Mouse (Mus musculus) retina, adult 2 months (tissue): ENCODE measurements at regions not wholly inside any gene's neighbourhood (a gene's known extent, or its start where the extent isn't known, plus 50 kb on each side); places are given as distances from the start of the nearest gene placed in this dataset.

Experiments used
- DNase-seq: peaks from one replicate; pipeline ENCODE4 v3.0.0-alpha.2; 2012; ENCODE audit warnings: low read depth, low spot score

GRCm38 (mm10) chr4:127756238-127756637, 214.5 kb downstream of the CK137956 start:
- DNase-seq: no peak

DNA sequence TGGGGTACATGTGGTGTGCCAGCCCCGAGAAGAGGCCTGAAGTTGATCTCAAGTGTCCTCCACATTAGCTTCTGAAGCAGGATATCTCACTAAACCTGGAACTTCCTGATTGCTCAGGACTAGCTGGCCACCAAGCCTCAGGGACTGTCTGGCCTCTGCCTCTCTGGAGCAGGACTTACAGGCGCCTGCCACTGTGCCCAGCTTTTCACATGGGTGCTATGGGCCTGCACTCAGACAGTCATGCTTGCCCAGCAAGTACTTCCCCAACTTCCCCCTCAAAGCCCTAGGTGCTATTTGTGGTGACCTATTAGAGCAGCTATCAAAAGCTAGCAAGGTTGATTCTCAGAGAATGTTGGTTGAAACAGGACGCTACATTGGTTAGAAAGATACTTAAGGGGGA, 220.0 kb downstream of the CK137956 start:
- no peak for DNase-seq

DNA sequence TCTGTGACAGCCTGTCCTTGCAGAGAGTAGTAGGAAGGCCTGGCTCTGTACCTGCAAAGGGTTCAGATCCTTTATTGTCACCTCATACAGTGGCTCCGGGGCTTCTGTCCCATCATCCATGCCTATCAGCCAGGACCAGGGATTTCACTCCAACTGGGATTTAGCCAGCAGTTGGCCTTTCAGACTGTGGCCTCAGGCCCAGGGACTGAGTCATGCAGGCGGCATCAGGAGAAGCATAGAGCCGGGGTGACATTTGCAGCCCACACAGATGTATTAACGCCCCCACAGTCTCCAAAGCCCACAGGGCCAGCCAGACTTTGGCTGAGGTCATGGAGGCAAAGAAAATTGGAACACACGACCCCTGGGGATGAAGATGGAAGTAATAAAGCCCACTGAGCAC, 222.9 kb downstream of the CK137956 start:
- DNase-seq: no peak

DNA sequence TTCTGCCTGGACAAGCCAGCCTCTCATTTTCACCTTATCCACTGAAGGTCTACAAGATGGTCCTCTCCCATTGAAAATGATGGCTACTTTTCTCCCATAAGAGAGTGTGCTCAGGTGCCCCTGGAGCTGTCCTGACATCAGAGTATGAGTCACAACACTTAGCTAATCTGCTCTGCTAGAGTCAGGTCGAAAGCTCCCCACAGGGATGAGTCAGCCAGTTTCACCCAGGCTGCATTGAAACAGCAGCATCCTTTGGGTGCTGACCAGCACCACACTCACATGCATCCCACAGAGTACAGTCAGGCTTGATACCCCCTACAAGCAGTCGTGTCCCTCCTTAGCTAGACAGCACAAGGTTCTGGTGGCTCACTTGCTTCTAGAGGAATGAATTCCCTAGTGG, 234.0 kb downstream of the CK137956 start:
- no peak for DNase-seq

- DNase-seq: no peak
These were observed 234.6 kb downstream of the CK137956 start for GRCm38 (mm10) chr4:127736151-127736550.

DNA sequence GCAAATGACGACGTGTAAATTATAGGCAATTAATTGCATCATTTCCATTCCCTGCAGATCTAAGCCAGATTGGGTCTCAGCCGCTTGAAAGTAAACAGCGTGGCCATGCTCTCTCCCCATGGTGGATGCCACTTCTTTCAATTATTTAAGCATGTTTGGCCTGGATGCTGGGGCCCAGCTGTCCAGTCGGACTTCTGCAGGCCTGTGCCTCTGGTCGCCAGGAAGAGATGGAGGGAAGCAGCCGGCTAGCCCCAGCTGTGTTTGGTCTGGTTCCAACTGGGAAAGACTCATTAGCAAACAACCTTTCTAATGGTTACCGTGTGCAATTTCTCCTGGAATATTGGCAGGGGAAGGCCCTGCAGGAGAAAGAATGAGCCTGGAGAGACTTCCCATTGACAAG, 236.1 kb downstream of the CK137956 start:
- no peak for DNase-seq

DNA sequence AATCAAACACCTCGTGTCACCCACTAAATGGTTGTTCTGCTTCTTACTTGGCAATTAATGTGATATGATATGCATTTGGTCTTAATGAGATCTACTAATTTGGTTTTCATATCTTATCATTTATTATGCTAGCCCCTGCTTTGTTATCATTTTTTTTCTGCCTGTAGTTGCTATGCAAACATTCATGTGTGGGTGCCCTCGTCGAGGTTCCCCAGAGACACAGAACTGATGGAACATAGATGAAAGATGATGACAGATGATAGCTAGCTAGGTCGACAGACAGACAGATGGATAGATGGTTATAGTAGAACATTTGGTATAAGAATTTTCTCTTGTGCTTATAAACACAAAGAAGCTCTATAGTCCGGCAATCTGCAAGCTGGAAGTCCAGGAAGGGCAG, 252.1 kb downstream of the CK137956 start:
- no peak for DNase-seq

DNA sequence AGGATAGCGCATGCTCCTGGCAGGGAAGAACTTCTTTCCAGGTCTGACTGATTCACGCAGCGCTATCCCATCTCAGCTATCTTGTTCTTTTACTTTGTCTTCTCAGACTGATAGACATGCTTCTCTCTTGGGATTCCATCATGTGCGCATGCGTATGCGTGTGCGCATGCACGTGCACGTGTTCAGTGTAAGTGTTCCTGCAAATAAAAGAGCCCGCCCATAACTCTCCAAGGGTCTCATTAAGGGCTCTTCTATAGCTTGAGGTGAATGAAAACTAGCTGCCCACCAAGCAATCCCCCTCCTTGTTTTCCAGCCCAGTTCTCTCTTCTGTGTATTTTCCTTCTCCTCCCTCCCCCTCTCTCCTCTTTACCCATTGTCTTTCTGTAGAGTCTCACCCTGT, 258.5 kb downstream of the CK137956 start:
- no peak for DNase-seq

- no peak for DNase-seq
These were observed 259.9 kb downstream of the CK137956 start for GRCm38 (mm10) chr4:127710816-127711215.

DNA sequence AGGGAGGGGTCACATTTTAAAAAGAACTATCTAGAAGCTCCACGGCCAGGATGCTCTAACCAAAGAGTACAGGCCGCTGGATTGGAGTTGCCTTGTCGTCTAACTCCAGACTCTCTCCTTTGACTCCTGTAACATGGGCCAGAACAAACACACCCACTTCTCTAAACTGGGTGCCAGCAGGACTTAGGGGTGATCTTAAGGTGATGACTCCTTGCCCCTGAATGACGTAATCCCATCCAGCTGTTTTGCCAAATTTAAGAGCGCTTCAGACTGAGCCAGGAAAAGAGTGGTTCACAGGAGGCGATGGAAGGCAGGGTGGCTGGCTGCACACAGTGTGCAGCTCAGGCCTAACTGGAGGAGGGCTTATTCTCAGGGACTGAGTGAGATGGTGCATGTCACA, 261.0 kb downstream of the CK137956 start:
- DNase-seq: no peak

- DNase-seq: no peak
These were observed 262.6 kb downstream of the CK137956 start for GRCm38 (mm10) chr4:127708186-127708585.

DNA sequence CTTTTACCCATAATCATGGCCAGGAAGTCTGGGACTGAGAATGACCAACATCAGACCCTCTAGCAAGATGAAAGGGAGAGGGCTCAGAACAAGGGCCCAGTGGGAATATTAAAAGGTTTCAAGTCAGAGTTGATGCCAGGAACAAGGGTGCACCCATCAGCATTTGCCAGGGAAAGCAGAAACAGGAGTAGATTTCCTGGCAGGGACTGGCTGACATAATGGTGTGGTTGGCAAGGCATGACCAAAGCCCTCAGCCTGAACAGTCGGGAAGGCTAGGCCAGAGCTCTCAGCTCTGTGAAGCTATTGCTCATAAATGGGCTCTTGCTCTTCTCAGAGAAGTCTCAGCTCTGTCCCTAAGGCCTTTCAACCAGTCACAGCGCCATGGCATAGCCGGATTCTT, 263.6 kb downstream of the CK137956 start:
- DNase-seq: no peak

DNA sequence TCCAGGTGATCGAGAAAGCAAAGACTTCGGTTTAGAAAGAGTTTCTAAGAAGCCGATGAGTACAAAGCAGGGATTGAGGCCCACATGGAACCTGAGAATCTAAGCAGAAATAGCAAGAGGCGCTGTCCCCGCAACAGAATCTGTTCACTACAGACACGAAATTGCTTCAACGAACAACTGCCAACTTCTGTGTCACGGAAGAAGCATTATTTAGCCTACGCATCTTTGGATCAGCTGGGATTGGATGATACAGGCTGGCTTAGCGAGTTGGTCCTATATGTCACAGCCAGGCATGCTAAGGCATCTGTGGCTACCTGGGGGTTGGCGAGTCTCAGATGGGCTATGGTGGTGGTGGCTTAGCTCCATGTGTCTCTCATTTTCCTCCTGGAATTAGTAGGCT, 269.1 kb downstream of the CK137956 start:
- no peak for DNase-seq

- no peak for DNase-seq
These were observed 280.8 kb downstream of the CK137956 start for GRCm38 (mm10) chr4:127689986-127690385.

DNA sequence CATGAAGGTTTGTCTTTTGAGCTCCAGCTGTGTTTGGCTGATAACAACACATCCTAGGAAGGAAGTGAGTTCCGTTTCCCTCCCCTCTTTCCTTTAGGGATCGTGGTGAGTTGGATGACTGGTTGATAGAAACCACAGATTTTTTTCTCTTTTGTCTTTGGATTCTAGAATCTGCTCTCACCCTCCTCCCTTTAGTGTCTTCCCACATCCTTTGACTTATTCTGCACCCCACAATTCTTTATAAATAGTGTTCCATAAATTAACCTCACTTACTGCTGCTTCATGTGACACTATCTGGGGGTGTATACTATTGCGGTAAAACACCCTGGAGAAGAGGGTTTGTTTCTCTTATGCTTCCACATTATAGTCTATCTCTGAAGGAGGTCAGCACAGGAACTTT, 285.7 kb downstream of the CK137956 start:
- no peak for DNase-seq

DNA sequence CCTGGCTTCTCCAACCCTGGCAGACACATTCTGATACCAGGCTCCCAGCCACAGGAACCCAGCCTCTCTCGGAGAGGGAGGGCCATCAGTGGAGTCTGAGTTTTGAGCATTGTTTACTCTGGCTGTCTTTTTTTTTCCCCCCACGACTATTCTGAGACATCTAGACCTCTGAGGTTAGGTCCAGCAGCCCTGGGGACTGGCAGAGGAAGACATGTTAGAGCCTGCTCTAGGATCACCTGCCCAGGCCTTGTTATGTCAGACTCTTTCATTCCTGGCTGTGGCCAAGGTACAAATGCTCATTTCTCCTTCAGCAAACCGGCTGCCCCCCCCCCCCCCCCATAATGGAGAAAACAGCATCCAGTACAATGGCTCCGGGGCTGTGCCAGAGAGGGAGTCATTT, 291.4 kb downstream of the CK137956 start:
- DNase-seq: no peak

- no peak for DNase-seq
These were observed 292.3 kb downstream of the CK137956 start for GRCm38 (mm10) chr4:127678437-127678836.

DNA sequence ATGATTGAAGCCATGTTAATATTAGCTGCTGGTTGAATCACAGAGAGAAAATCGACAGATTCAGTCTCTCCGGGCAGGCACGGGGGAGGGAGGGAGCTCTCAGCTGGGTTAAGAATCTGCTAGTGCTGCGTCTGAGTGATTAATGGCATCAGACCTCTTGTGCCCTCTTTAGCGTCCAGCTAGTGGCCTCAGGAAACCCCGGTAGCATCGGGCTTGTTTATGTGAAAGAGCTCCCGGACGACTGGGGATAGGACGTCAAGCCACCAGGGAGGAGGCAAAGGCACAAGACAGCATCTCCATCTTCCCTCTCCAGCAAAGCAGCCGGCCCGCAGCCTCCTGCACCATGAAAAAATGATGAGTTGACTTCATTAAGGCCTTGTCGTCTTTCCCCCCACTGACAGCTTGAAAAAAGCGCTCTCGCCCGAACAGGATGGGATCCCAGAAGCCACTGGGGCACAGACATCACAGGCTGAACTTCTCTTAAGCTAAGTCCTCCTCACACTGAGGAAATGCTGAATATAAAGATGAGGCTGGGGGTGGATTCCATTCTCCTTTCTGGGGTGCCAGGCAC, 294.9 kb downstream of the CK137956 start:
- DNase-seq: no peak

DNA sequence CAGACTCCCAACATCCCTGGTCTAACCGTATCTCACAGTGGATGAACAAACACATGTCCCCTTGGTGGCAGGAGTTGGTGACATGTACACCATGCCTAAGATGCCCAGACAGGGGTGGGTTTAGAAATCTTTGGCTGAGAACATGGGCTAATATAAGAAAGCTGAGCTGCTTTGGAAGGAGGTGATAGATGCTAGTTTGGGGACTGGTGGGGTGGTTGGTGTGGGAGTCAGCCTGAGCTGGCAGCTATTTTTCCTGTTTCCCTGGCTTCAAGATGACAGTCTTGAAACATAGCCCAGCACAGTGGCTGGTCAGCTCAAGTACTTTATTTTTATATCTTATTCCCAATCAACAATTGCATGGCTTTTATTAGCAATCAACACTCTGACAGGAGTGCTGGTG, 302.0 kb upstream of the Gjb5 start:
- DNase-seq: no peak

DNA sequence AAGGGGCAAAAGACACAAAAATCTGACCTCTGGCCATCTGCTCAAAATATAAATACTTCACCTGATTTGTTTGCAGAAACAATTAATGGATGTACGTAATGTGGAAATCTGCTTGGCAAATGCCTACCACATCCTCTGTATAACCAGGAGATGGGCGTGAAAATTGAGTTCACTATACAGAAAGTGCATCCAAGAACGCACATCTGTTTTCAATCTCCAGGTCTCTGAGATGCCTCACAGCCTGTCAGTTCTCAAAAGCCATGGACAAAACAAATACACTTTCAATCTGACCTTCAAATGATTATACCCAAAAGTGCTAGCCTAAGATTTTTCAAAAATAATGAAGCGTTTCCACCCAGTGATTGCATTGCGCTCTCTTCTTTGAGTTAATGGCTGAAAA, 293.6 kb upstream of the Gjb5 start:
- DNase-seq: no peak

DNA sequence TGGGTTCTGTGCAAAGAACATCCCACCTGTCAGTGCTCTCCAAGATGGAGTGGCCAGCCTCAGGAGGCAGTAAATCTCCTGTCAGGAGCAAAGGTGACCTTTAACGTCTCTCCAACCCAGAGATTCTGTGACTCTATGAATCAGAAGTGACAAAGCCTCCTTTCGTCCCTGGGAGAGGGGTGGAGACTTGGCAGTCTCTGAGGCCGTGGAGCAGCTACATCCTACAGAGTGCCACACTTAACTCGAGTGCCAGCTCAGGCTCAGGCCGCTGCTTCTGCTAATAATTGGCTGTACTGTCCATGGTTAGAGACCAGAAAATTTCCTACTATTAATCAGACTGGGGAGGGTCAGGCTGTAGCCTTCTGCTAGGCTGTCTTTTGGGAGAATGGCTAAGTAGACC, 290.0 kb upstream of the Gjb5 start:
- no peak for DNase-seq

DNA sequence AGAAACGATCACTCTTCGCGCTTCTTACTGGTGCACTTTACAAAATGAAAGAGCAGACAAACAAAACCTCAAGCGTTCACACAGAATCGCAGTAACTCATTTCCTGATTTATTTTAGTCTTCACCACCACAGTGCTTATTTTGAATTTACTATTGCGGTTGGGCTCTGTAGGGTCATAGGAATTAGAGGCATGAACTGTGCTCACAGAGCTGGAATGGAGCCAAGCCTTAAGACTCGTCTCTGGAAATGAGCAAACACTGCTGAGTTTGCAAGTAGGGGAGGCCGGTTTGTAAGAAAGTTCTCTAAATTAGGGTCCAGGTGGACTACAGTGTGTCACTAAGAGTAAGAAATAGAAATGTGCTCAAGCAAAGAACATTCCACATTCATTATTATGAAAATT, 289.2 kb upstream of the Gjb5 start:
- DNase-seq: no peak

DNA sequence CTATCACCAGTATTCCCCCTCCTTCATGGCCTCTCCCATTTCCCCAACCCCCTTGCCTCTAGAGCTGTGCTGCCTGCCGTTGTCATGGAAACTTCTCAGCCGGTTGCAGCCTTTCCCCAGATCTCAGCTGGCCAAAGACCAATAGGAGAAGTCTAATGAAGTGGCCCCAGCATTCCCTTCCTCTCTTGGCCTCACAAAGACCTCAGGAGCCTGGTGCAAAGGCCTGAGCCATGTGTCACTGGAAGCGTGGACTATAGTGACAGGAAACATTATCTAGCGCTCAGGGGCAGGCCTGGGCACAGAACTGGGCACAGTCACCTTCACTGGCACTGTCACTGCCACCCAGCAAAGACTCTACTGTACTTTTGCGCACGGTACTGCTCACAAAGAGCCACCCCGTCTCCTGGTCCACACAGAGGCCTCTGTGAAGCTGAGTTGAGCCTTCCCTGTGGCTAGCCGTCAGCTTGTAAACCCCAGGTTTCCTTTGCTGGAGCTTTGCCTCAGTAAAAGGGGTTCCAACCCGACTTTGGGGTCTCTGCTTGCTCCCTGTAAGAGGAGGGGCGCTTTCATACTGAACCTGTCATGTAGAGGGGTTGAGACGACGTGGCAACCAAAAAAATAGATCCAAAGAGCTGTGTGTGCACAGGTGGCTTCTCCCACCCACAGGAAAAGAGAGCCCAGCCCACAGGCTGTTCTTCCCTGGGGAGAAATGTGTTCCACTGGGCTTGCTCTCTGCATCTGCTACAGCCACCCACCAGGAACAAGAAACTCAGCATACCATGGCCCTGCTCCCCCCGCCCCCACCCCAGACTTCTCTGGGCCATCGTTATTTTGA, 282.5 kb upstream of the Gjb5 start:
- no peak for DNase-seq

DNA sequence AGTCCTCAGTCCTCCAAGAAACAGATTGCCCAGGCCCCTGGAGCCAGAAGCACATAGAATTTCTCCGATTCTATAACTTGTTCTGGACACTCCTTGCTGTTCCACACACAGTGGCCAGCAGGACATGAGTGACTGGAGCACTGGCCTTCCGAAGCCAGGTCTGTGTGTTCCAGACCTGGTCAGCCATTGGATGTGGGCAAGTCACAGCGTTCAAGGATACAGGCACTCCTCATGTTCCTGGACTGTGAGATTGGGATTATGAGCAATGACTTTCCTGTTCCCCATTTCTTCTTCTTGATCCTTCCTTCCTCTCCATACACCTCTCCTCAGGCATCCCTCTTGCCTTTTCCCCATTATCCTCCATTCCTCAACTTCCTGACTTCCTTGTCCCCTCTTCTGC, 281.8 kb upstream of the Gjb5 start:
- no peak for DNase-seq
